Mouse (Mus musculus): ENCODE results near the gene Cfdp1.

Cfdp1 gene

DNA sequence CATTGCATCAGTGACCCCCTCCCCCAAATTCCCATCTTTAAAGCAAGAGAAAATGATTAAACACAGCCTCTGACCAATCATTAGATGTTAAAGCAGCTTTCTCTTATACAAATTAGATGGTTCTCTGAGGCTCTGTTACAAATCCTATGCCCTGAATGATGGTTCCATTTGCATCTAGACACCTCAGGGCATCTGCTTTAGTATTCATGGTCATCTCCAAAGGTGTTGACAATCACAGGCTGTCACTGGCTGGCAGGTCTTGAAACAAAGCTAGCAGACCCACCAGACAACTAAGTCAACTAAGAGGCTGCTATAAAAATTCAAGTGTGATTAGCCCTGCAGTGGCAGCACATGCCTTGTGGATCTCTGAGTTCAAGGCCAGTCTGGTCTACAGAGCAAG, 64.5 kb downstream of the Cfdp1 start:
- no peak for DNase-seq

DNA sequence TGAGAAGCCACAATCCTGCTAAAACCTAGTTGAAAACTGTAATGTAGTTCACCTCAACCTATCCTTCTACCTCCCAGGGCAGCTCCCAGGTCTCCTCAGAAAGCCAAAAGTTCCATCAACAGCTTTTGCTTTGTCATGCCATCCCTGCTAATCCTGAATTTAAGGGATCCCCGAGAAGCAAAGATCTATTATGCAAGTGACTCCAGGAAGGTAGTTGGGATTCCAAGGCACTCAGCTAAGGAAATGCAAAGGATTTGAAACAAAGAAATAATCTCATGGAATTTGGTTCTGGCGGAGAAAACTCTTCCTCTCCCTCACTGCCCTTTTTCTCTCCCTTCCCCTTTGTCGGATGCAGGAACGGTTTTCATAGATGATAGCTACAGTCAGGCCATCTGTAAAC, 64.9 kb downstream of the Cfdp1 start:
- no peak for DNase-seq

DNA sequence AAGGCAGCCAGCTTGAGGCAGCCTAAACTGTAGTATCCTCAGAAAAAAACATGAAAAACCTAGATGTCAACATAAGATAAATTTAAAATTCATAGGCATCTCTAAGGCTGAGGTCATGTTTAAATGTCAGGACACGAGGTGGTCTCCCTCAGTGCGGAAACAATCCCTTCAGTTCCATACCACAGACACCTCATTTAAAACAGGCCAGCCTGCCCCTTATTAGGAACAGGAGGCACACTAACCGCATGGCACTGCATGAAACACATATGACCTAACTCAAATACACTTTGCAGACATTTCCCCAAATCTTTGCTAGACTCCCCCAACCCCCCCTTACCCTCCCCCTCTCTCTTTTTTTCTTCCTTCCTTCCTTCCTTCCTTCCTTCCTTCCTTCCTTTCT, 65.6 kb downstream of the Cfdp1 start:
- no peak for DNase-seq

- no peak for DNase-seq
These were observed 66.0 kb downstream of the Cfdp1 start for GRCm38 (mm10) chr8:111788085-111788484.

- DNase-seq, result peak; percentile 22
These were observed 66.4 kb downstream of the Cfdp1 start for GRCm38 (mm10) chr8:111787683-111788082.

DNA sequence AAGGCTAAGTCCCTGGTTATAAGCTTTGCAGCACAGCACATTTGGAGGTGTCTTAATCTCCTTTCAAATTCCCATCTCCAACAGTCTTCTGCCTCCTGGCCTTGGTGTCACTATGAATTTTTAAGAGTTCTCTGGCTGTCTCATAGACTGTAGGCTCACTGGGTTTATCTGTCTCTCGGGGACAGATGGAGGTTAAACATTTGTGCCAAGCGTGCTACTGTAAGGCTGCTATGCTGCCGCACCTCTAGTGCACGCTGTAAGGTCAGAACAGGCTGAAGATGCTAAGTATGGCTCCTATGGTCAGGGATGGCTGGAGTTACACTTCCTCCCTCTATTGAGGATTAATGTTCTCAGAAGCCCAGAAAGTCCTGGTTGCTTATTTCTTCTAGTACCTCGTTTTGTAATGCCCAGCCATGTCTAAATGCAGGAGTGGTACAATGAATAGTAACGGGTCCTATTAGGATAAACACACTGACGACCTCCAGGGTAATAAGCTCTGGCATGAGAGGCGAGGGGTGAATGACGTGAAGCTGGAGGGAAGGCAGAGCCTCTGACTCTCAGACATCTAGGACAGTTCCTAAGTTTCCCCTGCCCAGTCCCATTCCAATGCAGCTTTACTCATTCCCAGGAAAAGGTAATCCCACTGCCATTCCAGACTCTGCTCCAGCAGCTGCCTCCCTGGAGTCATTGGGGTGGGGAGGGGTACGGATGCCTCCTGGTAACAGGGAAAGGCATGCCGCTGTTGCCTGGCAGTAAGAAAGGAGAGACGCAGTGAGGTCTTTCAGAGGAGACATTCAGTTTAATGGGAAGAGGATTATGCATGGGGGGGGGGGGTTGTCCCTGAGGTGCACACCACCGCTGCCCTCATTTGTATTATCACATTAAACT, 67.1 kb downstream of the Cfdp1 start:
- no peak for DNase-seq

GRCm38 (mm10) chr8:111786116-111786515, 68.0 kb downstream of the Cfdp1 start:
- no peak for DNase-seq

DNA sequence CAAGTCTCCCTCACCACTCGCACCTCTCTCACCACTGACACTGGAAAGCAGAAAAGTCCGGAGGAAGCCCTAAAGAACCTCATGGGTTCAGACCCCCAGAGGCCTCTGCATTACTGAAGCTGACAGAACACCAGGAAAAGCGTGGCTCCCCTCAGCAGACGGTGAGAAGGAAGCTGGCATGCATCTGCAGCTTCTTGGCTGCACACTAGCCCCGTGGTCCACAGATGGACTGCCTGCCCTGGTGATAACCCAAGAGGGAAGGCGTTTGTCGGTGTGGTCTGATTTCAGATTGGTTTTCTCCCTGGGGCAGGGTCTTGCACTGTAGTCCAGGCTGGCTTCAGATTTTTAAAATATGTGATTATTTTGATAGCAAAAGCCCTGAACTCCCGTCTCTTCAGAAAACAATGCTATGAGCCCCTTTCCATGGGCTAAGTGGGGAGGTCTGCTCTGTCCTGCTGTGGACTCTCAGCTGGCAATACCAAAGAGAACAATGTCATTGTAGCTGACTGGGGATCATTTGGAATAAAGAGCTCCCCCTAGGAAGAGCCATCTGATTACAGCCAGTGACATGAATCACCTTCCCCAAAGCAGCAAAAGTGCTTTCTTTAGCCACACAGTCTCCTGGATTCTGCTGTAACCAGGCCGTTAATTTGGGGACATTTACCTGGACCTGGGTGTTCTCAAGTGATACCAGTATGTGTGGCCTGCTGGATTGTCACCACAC, 71.3 kb downstream of the Cfdp1 start:
- DNase-seq, result no peak

GRCm38 (mm10) chr8:111782161-111782560, 71.9 kb downstream of the Cfdp1 start:
- no peak for DNase-seq

DNA sequence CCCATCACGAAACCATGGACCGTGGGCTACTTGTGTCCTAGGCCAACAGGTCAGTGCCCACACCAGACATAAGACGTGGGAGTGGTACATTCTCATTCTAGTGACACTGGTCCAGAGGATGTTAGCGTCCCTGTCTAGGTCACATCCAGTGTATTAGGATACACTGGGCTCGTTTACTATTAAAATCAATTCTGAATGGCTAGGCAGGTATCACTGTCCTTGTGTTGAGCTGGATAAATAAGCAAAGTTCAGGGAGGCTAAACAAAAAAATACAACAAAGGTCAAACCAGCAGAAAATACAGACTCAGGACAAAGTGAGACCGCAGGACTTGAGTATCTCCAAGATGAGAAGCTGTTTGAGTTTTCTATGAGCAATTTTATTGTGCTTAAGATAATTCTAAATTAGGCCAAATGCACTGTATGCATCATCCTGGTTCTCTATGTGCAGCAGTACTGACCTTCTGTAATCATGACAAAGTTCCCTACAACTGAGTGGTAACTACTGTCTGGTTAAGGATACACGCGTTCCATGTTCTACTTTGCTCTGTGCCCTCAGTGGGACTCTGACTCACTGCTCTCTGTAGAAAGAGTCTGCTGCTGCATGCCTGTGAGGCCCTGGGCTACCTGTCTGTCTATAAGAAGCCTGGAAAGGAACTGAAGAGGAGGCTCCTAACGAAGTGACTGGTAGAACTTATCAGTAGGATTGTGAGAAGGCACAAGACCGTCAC, 73.2 kb downstream of the Cfdp1 start:
- DNase-seq, result no peak

DNA sequence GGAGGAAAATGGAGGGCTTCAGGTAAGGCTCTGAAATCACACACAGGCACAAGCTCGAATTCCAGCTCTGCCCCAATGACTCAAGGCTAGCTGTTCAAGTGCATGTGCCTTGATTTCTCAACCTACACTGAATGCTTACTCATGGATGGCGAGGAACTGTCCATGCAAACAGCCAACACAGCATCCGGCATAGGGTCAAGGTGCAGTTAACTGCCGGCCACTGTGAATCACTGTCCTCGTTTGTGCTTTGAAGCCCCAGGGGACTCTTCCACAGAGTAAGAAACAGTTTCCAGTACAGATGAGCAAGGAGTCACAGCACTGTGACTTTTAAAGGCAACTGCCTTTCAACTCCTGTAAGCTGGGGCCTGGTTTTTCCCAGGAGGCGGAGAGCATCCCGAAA, 74.4 kb downstream of the Cfdp1 start:
- DNase-seq, result peak; percentile 78

GRCm38 (mm10) chr8:111778801-111779200, 75.3 kb downstream of the Cfdp1 start:
- DNase-seq, result no peak

- DNase-seq, result no peak
These were observed 77.6 kb downstream of the Cfdp1 start for GRCm38 (mm10) chr8:111776492-111776891.

- no peak for DNase-seq
These were observed 78.3 kb downstream of the Cfdp1 start for GRCm38 (mm10) chr8:111775766-111776165.

GRCm38 (mm10) chr8:111773476-111773875, 80.6 kb downstream of the Cfdp1 start:
- DNase-seq, result no peak

- DNase-seq, result no peak
These were observed 81.0 kb downstream of the Cfdp1 start for GRCm38 (mm10) chr8:111773057-111773456.

- DNase-seq, result no peak
These were observed 82.0 kb downstream of the Cfdp1 start for GRCm38 (mm10) chr8:111772083-111772482.

GRCm38 (mm10) chr8:111771625-111772020, 82.5 kb downstream of the Cfdp1 start:
- no peak for DNase-seq

DNA sequence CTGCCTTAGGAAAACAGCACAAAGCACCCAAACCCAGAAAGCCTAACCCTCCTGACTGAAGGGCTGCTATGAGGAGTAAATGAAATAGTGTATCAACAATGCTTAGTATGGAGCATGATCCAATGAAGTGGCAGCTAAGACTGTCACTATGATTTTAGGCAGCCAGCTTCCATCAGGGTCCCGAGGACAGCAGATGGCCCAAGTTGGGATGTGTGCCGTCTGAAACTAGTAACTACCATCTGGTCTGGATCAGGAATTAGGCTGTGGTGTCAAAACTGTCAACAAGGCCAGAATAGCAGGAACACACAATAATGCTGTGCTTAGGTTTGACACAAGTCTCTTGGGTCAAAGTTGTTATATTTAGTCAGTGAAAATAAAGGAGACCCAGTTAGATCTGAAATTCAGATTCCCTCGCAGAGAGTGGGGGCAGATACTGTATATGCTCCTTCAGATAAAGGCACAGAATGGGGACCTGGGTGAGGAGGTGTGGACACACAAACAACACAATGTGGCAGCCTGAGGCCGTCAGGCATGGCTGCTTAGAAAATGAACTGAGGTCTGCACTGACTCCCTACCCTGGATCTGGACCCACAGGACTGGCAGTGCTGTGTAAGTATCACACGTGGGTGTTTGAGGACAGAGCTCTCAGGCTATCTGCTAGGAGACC, 83.0 kb downstream of the Cfdp1 start:
- no peak for DNase-seq

DNA sequence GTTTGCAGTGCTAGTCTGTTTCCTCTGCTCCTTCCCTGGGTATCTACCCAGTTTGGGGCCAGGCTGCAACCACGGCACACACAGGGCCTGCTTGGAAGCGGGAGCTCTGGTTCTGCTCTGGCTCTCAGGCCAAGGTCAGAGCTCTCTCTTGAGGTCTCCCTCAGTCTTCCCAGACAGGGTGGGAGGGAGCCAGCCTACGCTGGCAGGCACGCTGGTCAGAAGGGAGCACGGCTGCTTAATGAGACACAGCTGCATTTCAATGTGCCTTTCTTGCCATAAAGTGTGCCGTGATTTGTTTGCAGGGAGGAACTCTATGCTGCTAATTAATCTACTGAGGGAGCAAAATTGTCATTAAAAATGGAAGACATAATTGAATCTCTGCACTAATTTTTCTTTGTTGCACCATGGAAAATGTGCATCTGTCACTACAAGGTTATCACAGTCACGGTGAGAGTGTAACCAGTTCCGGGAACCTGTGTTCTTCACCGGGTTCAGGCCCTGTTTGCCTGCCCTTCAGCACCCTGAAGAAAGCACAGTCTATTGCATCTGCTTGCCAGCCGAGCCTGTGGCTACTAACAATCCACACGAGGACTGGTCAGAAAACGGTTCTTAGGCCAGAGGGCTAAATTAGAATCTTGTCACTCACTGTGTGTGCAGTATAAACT, 84.2 kb downstream of the Cfdp1 start:
- peak; percentile 54 for DNase-seq

DNA sequence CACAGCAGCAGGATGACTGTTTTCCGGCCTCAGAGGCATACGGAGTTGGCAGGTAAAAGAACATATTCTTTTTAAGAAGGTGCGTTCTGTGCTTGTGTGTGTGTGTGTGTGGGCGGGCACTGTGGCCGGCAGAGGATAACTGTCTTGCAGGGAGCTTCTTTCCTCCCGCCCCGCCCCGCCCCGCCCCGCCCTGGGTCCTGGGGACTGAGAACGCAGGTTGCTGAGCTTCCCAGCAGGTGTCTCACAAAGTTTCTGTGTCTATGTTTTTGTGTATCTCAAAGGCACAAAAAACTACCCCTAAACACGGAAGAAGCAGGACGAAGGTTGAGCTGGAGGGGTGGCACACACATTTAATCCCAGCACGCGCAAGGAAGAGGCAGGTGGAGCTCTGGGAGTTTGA, 84.8 kb downstream of the Cfdp1 start:
- DNase-seq, result no peak

GRCm38 (mm10) chr8:111768651-111769050, 85.4 kb downstream of the Cfdp1 start:
- no peak for DNase-seq
